Mouse (Mus musculus) kidney, postnatal 10 days (tissue): ENCODE measurements around the gene Trim14.

Experiments used
- DNase-seq: peaks from one replicate; pipeline ENCODE4 v3.0.0; 2021; ENCODE audit warnings: mixed read lengths

The Trim14 gene

DNA sequence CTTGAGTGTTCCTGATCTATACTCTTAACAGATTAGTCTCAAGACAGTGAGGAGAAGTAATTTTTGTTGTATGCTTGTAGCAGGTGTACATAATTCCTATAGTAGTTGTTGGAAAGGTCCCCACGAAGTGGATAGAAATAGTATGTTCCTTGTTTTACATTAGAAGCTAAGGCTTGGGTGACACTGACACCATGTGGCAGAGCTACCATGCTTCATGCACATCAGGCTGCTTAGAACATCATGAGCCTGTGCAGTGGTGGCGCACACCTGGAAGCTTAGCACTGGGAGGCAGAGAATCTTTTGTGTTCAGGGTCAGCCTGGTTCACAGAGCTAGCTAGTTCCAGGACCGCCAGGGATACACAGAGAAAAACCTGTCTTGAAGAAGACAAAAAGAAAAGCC is 70.2 kb downstream of the Trim14 start:
- peak; percentile 18 for DNase-seq

DNA sequence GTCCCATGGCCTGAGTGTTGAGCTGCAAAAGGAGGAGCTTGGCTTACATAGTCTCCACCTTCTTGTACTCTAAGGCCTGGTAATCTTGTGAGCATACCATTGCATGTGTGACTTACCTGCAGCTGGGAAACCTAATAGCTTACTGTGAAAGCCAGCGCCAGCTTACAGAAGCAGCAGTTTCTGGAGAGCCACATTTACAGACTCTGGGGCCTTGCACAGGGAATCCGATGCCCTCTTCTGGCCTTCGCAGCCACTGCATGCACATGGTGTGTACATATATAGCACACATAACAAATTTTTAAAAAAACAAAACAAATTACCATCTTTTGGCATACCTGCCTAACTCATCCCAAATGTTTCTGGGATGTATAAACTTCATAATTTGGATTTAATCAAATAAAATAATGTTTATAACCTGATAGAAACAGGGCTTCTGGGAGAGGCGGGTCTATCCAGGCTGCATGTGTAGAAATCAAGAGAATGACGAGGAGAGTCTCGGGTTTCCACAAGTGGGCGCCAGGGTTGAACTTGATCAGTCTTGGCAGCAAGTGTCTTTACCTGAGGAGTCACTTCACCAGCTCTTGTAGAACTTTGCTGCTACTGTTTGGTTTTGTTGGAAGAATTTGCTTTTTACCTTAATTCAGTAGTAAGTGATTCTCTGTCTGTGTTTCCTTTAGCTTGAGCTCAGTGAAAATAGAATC is 72.7 kb downstream of the Trim14 start:
- DNase-seq: peak; percentile 66

DNA sequence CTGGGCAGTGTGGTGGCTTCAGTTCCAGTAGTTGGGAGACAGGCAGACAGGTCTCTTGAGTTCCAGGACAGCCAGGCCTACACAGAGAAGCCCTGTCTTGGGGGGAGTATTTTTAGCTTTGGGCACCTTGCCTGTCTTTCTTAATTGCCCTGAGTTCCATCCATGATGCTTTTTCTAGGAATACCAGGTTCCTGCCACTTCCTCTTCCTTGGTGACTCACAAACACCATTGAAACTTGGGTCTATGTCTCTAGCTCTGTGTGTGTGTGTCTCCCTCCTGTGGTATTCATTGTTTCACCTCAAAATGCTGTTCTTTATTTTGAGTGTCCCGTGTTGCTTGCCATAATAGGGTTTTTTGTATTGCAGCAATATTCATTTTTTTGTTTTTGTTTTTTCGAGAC is 77.5 kb downstream of the Trim14 start:
- no peak for DNase-seq

- no peak for DNase-seq
These were observed 78.8 kb downstream of the Trim14 start for GRCm38 (mm10) chr4:46457186-46457585.

GRCm38 (mm10) chr4:46456762-46457161 is 79.2 kb downstream of the Trim14 start:
- DNase-seq: no peak

GRCm38 (mm10) chr4:46454097-46454864 is 81.7 kb downstream of the Trim14 start:
- DNase-seq: no peak

- DNase-seq: no peak
These were observed 82.9 kb downstream of the Trim14 start for GRCm38 (mm10) chr4:46452855-46453719.

DNA sequence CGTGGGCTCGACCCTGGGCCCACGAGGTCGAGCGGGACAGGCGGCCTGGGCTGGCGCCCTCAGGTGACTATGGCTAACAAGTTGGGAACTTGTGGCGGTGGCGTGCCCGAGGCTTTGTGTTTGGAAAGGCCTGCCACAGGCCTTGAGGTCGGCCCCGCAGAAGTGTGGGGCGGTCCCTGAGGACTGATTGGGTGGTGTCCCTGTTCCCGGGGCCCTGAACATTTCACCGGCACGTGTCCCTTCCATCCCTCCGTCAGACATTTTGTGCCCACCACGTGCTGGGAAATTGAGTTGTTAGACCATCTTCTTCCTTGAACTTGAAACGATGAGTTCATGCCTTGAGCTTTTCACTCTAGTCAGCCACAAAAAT is 83.5 kb downstream of the Trim14 start:
- DNase-seq: peak; percentile 70

DNA sequence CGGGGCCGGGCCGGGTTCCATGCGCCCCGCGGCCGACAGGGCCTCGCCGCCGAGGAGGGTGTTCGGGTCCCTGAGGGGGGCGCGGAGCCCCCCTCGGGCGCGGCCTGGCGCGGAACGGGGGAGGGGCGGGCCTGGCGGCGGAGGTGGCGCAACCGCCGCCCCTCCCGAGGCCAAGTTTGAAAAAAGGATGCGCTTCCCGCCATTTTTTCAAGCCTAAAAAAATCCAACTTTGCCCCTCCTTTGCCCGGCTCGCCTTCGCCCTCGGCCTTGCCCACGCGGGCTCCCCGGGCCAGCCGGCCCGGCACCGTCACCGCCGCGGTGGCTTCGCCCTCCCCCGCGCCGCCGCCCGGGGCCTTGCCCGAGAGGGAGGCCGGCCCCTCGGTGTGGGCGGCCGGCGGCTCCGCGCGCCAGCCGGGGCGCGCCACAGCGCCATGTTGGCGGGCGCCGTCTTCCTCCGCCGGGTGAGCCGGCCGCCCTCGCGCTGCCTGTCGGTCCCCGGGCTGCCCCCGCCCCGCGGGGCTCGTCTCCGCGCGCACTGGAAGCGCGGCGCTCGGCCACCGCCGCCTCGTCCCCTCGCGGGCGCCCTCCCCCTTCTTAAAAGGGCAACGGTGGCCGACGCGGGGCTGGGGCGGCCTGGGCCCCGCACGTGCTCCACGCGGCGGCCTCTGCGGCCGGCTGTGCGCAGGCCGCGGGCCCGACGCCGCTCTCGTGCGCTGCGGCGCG is 84.0 kb downstream of the Trim14 start:
- peak; percentile 82 for DNase-seq

DNA sequence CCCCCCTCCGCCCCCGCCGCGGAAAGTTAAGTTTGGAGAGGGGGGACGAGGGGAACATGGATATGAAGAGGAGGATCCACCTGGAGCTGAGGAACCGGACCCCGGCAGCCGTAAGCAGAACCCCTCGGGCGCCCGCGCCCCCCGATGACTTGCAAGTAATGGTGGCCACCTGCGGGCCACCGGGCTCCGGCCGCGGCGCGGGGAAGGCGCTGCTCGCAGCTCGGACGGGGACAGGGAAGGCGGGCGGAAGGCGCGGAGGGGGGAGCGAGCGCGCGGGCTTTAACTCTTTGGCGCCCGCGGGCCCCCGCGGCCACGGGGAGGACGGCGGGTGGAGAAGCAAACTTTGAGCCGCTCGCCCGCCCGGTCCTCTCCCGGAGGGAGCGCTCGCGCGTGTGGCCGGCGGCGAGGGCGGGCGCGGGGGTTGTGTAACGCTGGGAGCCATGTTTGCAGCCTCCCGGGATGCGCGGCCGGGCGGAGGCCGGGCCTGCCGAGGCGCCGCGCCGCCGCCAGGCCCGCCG is 84.6 kb downstream of the Trim14 start:
- DNase-seq: peak; percentile 83

DNA sequence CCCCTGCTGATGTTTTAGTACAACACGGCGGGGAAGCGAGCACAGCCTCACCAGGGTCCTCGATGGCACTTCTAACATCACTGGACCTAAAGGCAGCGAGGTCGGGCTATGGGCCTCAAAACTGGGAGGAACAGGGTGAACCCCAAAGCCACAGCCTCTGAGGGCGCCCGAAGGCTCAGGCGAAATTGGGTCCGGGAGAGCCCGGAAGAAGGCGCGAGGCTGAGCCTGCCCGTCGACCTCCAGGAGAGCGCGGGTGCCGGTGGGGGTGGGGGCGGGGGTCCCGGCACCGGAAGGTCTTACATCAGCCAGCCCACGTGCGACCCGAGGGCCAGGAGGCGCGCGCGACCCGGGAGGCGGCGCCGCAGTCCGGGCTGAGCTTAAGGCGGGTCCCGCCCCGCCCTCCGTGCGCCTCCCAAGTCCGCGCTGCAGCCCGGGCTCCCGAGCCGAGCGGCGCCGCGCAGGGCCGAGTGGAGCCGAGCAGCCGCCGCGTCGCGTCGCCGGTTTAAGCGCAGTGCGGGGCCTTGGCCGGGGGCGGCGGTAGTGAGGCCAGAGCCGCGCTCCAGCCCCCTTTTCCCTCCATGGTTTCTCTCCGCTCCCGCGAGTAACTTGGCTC is 85.3 kb downstream of the Trim14 start, which contains the start of gene Anp32b:
Gene Anp32b, plus strand, starts transcription at position 384 of the 613 bp plus-strand sequence.
- DNase-seq: peak; percentile 96

DNA sequence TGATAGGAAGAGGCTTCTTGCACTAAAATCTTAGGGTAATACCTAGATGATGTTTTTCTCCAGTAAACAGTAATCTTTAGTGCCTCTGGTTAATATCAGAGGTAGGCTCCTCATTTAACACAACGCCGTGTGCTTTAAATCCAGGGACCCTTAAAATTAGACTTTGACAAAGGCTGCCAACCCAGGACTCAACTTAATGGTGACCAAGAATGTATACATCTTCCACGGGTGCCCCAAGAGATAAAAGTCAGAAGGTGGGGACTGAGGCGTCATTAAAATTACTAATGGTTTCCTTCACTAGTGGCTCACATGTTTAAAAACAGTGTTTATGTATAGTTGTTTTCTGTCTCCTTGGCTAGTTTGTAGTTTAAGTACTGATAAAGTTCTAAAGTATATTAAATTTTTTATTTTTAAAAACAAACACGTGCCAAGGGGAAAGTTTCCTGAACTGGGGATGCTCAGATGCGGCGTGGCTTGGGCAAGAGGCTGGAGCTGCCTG is 85.9 kb downstream of the Trim14 start:
- no peak for DNase-seq

DNA sequence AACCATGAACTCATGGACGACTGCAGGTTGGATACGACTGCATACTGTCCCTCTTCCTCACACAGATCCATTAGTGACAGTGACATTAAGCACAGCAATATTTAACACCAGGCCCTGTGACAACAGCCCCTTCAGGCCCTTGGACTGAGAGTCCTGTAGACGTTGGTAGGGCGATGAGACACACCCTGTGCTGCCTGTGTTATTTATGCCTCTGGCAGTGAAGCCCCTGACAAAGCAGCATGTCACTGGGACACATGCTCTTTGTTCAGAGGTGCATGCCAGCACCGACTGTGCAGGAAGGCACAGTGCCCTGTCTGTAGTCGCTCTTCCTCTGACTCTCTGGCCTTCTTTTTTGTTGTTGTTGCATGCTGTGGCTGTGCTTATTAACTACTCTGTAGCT is 87.1 kb downstream of the Trim14 start:
- DNase-seq: no peak

DNA sequence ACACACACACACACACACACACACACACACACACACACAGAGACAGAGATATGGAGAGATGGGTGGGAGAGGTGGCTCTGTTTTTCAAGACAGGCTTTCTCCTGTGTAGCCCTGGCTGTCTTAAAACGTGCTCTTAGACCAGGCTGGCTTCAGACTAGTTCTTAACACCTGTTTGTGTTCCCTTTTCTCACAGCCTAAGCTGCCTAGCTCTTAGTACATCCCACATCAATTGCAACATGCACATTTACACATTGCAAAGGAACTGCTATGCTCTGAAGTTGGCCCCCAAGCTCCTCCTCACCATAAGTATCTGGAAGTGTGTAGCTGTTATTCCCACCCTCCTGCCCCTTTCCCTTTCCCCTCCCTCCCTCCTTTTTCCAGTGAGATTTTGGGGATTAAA is 88.5 kb downstream of the Trim14 start:
- DNase-seq: no peak

- DNase-seq: no peak
These were observed 90.5 kb downstream of the Trim14 start for GRCm38 (mm10) chr4:46445237-46445945.
